Mouse (Mus musculus) forebrain, postnatal 0 days (tissue): ENCODE data around the gene Ttc29. TPM values are rescaled to one million over a fixed set of nuclear protein-coding genes. Genes with fewer than 3 reads are reported as not detected.
A peak's percentile ranks its signal among the peaks of the same experiment; 100 is the strongest.

Experiments used
- ATAC-seq: fragments of 200-750 bp; cut with Nextera tagmentation; 2 replicates; pipeline ENCODE4 v1.8.0; 2017; ENCODE audit warnings: mild to moderate bottlenecking, moderate library complexity
- DNase-seq: peaks from one replicate; pipeline ENCODE4 v3.0.0-alpha.2; 2015
- H3K27ac ChIP-seq: fragments of 300-500 bp; sonication (generic); 2 replicates; pipeline ENCODE4 v1.5.1; 2014; ENCODE audit warnings: low read depth, mild to moderate bottlenecking, antibody characterized with exemption, low read length, moderate library complexity, mixed read lengths
- H3K27me3 ChIP-seq: fragments of 300-500 bp; sonication (generic); 2 replicates; pipeline ENCODE4 v1.6.1; 2014; ENCODE audit warnings: mild to moderate bottlenecking, low read length, mixed read lengths; ENCODE audit not compliant: insufficient read depth
- H3K36me3 ChIP-seq: fragments of 300-500 bp; sonication (generic); 2 replicates; pipeline ENCODE4 v1.6.1; 2014; ENCODE audit warnings: mild to moderate bottlenecking, moderate library complexity; ENCODE audit not compliant: insufficient read depth
- H3K4me1 ChIP-seq: fragments of 300-500 bp; sonication (generic); 2 replicates; pipeline ENCODE4 v1.6.1; 2014; ENCODE audit warnings: antibody characterized with exemption; ENCODE audit not compliant: insufficient read depth
- H3K4me2 ChIP-seq: fragments of 300-500 bp; sonication (generic); 2 replicates; pipeline ENCODE4 v1.6.1; 2014; ENCODE audit warnings: low read depth, mild to moderate bottlenecking, moderate library complexity
- H3K4me3 ChIP-seq: fragments of 300-500 bp; sonication (generic); 2 replicates; pipeline ENCODE4 v1.5.1; 2014; ENCODE audit warnings: low read depth, low read length, mixed read lengths
- H3K9ac ChIP-seq: fragments of 300-500 bp; sonication (generic); 2 replicates; pipeline ENCODE4 v1.6.1; 2014; ENCODE audit warnings: mild to moderate bottlenecking
- H3K9me3 ChIP-seq: fragments of 300-500 bp; sonication (generic); 2 replicates; pipeline ENCODE4 v1.6.1; 2016; ENCODE audit warnings: low read length
- CTCF ChIP-seq: sonication (generic); IDR thresholded peaks from 2 replicates; pipeline ENCODE4 v1.5.1; 2016; ENCODE audit warnings: antibody characterized with exemption, control low read depth, low read depth
- WGBS: fragments of 180-500 bp; shearing (Covaris S2); extraction: QIAGEN DNeasy Blood & Tissue Kit; methylation state at CpG from one replicate; pipeline ENCODE4 v1.1.7; 2014; 5-methylcytosine and 5-hydroxymethylcytosine counted together
- polyA plus RNA-seq: library from polyadenylated mRNA; unstranded; fragments of >200 nt; fragmentation: Nextera tagmentation; extraction: Ambion mirVana; gene quantifications from 2 replicates; pipeline ENCODE4 v1.2.1, GENCODE M21; 2015
- total RNA-seq: library from RNA; depleted of rRNA; stranded (reverse); fragments of >200 nt; gene quantifications from 2 replicates; pipeline ENCODE4 v1.2.3, GENCODE M21; 2014; rRNA removed

The Ttc29 gene
- total and polyA plus RNA-seq, 2 experiments from 2014 or later: 1.1 to 1.5 TPM

DNA sequence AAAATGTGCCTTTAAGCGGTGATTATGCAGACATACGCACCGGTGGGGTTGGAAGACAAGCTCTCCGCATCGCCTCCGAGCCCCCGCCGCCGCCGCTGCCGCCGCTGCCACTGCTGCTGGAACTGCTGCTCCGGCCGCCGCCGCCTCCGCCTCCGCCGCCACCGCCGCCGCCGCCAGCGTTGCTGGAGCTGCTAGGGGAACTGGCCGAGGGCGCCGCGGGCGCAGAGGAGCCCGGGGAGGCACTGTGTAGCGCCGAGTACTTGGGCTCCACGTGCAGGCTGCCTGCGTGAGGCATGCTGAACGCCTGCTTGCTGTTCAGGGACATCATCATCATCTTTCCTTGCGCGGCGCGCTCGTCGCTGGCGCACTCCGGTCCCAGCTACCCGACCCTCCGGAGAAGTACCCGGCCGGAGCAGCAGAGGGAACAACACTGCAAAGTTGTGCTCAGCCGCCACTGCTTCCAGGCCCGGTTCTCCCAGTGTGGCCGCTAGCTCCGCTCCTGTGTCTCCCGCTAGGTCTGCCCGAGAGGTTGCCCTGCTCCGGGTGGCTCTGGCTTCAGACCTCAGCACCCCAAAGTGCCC, 223.1 kb downstream of the Ttc29 start, which contains the start of gene Pou4f2:
Gene Pou4f2 (minus strand): TSS at position 575 of the 581 bp plus-strand sequence.
- peaks cover 62% of the 10 kb centered on the region for H3K27me3 ChIP-seq
- TF ChIP-seq CTCF: peak; percentile 17; the same call in 1 of the 2 replicates
- no peak within 1 kb of the TSS for H3K27ac ChIP-seq
- peak; percentile 73 for ATAC-seq
- H3K4me2 ChIP-seq: peak within 1 kb of the TSS; percentile 66
- H3K9ac ChIP-seq: 0 out of 2 replicates have a peak within 1 kb of the TSS, but pooled peaks have one; percentile 4
- peaks cover 4% of the 10 kb centered on the region; the same call in 1 of the 2 replicates for H3K4me1 ChIP-seq
- WGBS: 3% methylated on average over 53 of the region's 54 CpGs
- H3K36me3 ChIP-seq: no peaks in the 10 kb centered on the region
- H3K9me3 ChIP-seq: no peaks in the 10 kb centered on the region
- peak within 1 kb of the TSS; percentile 37 for H3K4me3 ChIP-seq
- DNase-seq: no peak

GRCm38 (mm10) chr8:78436661-78437060, 223.6 kb downstream of the Ttc29 start:
- no peak for TF ChIP-seq CTCF
- 5% methylated on average over 23 of the region's 25 CpGs for WGBS
- no peaks in the 10 kb centered on the region for H3K9me3 ChIP-seq
- peak overlapping the region; percentile 37 for H3K4me3 ChIP-seq
- peak; percentile 32 for ATAC-seq
- peaks cover 4% of the 10 kb centered on the region; the same call in 1 of the 2 replicates for H3K4me1 ChIP-seq
- peak overlapping the region; percentile 66 for H3K4me2 ChIP-seq
- H3K9ac ChIP-seq: no peak overlapping the region
- H3K27me3 ChIP-seq: peaks cover 62% of the 10 kb centered on the region
- no peaks in the 10 kb centered on the region for H3K36me3 ChIP-seq
- DNase-seq: no peak
- H3K27ac ChIP-seq: no peak overlapping the region

DNA sequence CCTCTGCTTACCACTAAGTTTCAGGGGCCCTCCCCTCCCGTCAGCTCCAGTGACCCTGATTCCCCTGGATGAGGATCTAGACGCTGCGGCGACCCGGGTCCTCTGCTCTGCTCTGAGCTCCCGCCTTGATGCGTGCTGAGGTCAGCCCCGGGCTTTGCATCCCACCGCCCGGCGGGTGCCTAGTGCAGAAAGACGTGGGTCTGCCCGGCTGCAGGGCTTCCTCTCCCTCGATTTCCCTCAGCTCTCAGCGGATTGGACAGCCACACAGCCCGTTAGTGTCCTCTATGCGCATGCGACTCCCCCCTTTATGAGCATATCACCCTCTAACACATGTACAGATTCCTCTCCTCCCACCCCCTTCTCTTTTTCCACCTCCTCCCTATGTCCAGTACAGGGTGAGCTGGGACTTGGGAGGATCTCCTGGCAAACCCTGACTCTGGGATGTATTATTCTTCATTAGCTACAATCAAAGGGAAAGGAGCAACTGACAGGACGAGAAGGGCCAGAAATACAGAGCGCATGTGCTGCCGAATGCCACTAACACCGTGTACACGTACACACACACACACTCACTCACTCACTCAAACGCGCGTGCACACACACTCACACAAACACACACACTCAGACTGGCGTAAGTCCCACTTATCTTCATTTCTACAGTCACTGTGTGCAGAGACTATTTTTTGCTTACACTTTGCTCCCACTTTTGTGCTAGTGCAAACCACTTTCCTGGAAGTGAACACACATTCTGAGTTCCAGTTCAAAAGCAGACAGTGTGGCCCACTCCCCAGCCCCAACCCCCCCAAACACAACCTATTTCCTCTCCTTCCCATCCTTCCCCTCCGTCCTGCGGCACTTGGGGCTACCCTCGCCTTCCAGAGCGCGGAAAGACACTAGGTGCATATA, 224.3 kb downstream of the Ttc29 start:
- H3K9ac ChIP-seq: no peak overlapping the region
- H3K27me3 ChIP-seq: peaks cover 58% of the 10 kb centered on the region
- no peaks in the 10 kb centered on the region for H3K9me3 ChIP-seq
- DNase-seq (no peak), ATAC-seq (no peak)
- no peak overlapping the region for H3K27ac ChIP-seq
- no peaks in the 10 kb centered on the region for H3K36me3 ChIP-seq
- 2% methylated on average over 32 of the region's 32 CpGs for WGBS
- peak overlapping the region; percentile 66 for H3K4me2 ChIP-seq
- peak overlapping the region; percentile 37 for H3K4me3 ChIP-seq
- H3K4me1 ChIP-seq: peaks cover 4% of the 10 kb centered on the region; the same call in 1 of the 2 replicates
- no peak for TF ChIP-seq CTCF

DNA sequence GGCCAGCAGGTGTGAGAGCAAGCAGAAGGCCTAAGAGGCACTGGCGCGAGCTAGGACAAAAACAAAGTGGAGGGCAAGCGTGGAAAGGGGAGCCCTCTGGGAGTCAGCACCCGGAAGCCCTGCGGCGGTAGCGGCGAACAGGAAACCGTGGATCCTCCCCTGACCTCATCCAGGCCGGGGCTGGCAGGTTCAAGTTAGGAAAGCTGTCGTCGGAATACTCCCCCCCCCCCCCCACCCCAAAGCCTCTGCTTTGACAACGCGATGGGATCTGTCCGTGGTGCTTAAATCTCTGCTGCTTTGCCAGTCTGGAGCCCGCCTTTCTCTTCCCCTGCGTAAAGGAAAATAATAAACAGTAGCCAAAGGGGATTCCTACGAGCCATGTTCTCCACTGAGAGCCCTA, 225.0 kb downstream of the Ttc29 start:
- Histone ChIP-seq H3K4me2 (0 out of 2 replicates have a peak overlapping the region, but pooled peaks have one; percentile 66), H3K9ac (no peak overlapping the region), H3K36me3 (no peaks in the 10 kb centered on the region), H3K4me3 (peak overlapping the region; percentile 3; the same call in 1 of the 2 replicates), H3K9me3 (no peaks in the 10 kb centered on the region), H3K27ac (no peak overlapping the region), H3K27me3 (peaks cover 57% of the 10 kb centered on the region), H3K4me1 (peaks cover 4% of the 10 kb centered on the region; the same call in 1 of the 2 replicates)
- ATAC-seq (no peak), DNase-seq (no peak)
- no peak for TF ChIP-seq CTCF
- WGBS: under 1% methylated on average over 18 of the region's 18 CpGs

DNA sequence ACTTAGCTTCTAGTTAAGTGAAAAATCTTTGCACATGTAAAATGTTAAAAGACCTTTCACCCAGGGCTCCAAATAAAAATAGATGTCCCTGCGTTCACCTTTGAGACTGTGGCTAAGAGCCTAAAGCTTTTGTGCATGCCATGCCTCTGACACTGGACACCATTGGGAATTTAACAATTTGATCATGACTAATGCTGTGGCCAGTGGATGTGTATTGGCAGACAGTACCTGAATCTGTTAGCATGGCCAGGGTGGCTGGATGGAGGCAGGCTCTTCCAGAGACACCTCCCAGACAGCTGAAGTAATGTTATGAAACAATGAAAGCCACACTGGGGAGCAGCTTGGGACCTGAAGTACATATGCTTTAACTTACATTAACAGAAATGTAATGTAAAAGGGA, 229.7 kb downstream of the Ttc29 start:
- no peaks in the 10 kb centered on the region for H3K9me3 ChIP-seq
- ATAC-seq: no peak
- no peak for DNase-seq
- H3K4me1 ChIP-seq: no peaks in the 10 kb centered on the region
- TF ChIP-seq CTCF: no peak
- H3K27me3 ChIP-seq: peaks cover 41% of the 10 kb centered on the region
- H3K9ac ChIP-seq: no peak overlapping the region
- H3K27ac ChIP-seq: no peak overlapping the region
- WGBS: 81% methylated on average over 1 of the region's 1 CpGs
- H3K36me3 ChIP-seq: no peaks in the 10 kb centered on the region
- H3K4me3 ChIP-seq: no peak overlapping the region
- H3K4me2 ChIP-seq: no peak overlapping the region

Other genes with a start within 250 kb of the Ttc29 start
- gene Pou4f2, start 223.3 kb downstream of the Ttc29 start, total RNA-seq: not detected in 2 replicates
- gene Pou4f2, start 223.3 kb downstream of the Ttc29 start, polyA plus RNA-seq: not detected in 2 replicates